Mouse (Mus musculus) limb, embryonic 10.5 days (tissue): Measurements from ENCODE around the gene Gm44805. TPM values are rescaled to one million over a fixed set of nuclear protein-coding genes. Genes with fewer than 3 reads are reported as not detected.
"Not testable (repeated sequence)": the region's sequence is repeated elsewhere in the genome, so short reads cannot be mapped to it uniquely, and the experiment has no call there.

Experiments
- DNase-seq: peaks from one replicate; pipeline ENCODE4 v3.0.0-alpha.2; 2017; ENCODE audit warnings: low spot score
- H3K27ac ChIP-seq: fragments of 300-500 bp; sonication (generic); 2 replicates; pipeline ENCODE4 v1.5.1; 2016; ENCODE audit warnings: mild to moderate bottlenecking
- H3K27me3 ChIP-seq: fragments of 300-500 bp; sonication (generic); 2 replicates; pipeline ENCODE4 v1.6.1; 2016; ENCODE audit warnings: low read depth, mild to moderate bottlenecking; ENCODE audit not compliant: poor library complexity, severe bottlenecking
- H3K36me3 ChIP-seq: fragments of 300-500 bp; sonication (generic); 2 replicates; pipeline ENCODE4 v1.6.1; 2016; ENCODE audit warnings: mild to moderate bottlenecking, moderate library complexity
- H3K4me1 ChIP-seq: fragments of 300-500 bp; sonication (generic); 2 replicates; pipeline ENCODE4 v1.6.1; 2016
- H3K4me3 ChIP-seq: fragments of 300-500 bp; sonication (generic); 2 replicates; pipeline ENCODE4 v1.5.1; 2016; ENCODE audit warnings: mild to moderate bottlenecking, moderate library complexity
- H3K9me3 ChIP-seq: fragments of 300-500 bp; sonication (generic); replicated peaks from 2 replicates; pipeline ENCODE4 v1.6.1; 2016; ENCODE audit warnings: mild to moderate bottlenecking
- WGBS: fragments of 180-500 bp; shearing (Covaris S2); methylation state at CpG from one replicate; pipeline ENCODE4 v1.1.7; 2016; 5-methylcytosine and 5-hydroxymethylcytosine counted together
- polyA plus RNA-seq: library from polyadenylated mRNA; unstranded; fragments of >200 nt; fragmentation: Nextera tagmentation; extraction: Ambion mirVana; gene quantifications from 2 replicates; pipeline ENCODE4 v1.2.1, GENCODE M21; 2016

The Gm44805 gene
- polyA plus RNA-seq, 1 experiment from 2014 or later, result not detected

GRCm38 (mm10) chr7:19696336-19696873 lies 15.2 kb upstream of the Gm44805 start:
- no peak overlapping the region for H3K4me3 ChIP-seq
- no peak overlapping the region for H3K27ac ChIP-seq
- no peak for DNase-seq
- H3K36me3 ChIP-seq, result peaks cover 14% of the 10 kb centered on the region
- peaks cover 47% of the 10 kb centered on the region for H3K4me1 ChIP-seq
- no peaks in the 10 kb centered on the region for H3K27me3 ChIP-seq
- peaks cover 3% of the 10 kb centered on the region; the same call in 1 of the 2 replicates for H3K9me3 ChIP-seq
- WGBS, result 91% methylated on average over 34 of the region's 34 CpGs

- no peak overlapping the region for H3K4me3 ChIP-seq
- no peak for DNase-seq
- no peaks in the 10 kb centered on the region for H3K27me3 ChIP-seq
- peaks cover 13% of the 10 kb centered on the region for H3K36me3 ChIP-seq
- H3K27ac ChIP-seq, result no peak overlapping the region
- 81% methylated on average over 6 of the region's 6 CpGs for WGBS
- peaks cover 3% of the 10 kb centered on the region; the same call in 1 of the 2 replicates for H3K9me3 ChIP-seq
- H3K4me1 ChIP-seq, result peaks cover 43% of the 10 kb centered on the region
Observed at GRCm38 (mm10) chr7:19695881-19696280, 14.7 kb upstream of the Gm44805 start.

- Histone ChIP-seq H3K4me3 (no peak overlapping the region), H3K27me3 (no peaks in the 10 kb centered on the region), H3K4me1 (peaks cover 41% of the 10 kb centered on the region), H3K27ac (no peak overlapping the region; the same call in 1 of the 2 replicates), H3K9me3 (peaks cover 3% of the 10 kb centered on the region; the same call in 1 of the 2 replicates), H3K36me3 (peaks cover 13% of the 10 kb centered on the region)
- DNase-seq, result no peak
- 50% methylated on average over 8 of the region's 8 CpGs for WGBS
Observed at GRCm38 (mm10) chr7:19695213-19695594, 14.0 kb upstream of the Gm44805 start.

- Histone ChIP-seq H3K4me1 (peaks cover 37% of the 10 kb centered on the region), H3K27me3 (no peaks in the 10 kb centered on the region), H3K27ac (peak overlapping the region; percentile 44; the same call in 1 of the 2 replicates), H3K9me3 (peaks cover 3% of the 10 kb centered on the region; the same call in 1 of the 2 replicates), H3K36me3 (peaks cover 13% of the 10 kb centered on the region), H3K4me3 (no peak overlapping the region)
- DNase-seq, result no peak
- WGBS, result 88% methylated on average over 10 of the region's 10 CpGs
Observed at GRCm38 (mm10) chr7:19694336-19695212, 13.4 kb upstream of the Gm44805 start.

GRCm38 (mm10) chr7:19693421-19693820 lies 12.2 kb upstream of the Gm44805 start:
- H3K36me3 ChIP-seq, result peaks cover 13% of the 10 kb centered on the region
- H3K4me3 ChIP-seq, result peak overlapping the region; percentile 7; the same call in 1 of the 2 replicates
- H3K27ac ChIP-seq, result peak overlapping the region; percentile 75
- no peak for DNase-seq
- H3K27me3 ChIP-seq, result no peaks in the 10 kb centered on the region
- H3K4me1 ChIP-seq, result peaks cover 25% of the 10 kb centered on the region
- peaks cover 3% of the 10 kb centered on the region; the same call in 1 of the 2 replicates for H3K9me3 ChIP-seq
- WGBS, result 23% methylated on average over 10 of the region's 10 CpGs

GRCm38 (mm10) chr7:19691873-19692865 lies 10.9 kb upstream of the Gm44805 start, which contains the start of gene Apoc1:
Apoc1 (minus strand) TSS chr7:19692660.
- Histone ChIP-seq H3K9me3 (peaks cover 3% of the 10 kb centered on the region; the same call in 1 of the 2 replicates), H3K27me3 (no peaks in the 10 kb centered on the region), H3K27ac (peak within 1 kb of the TSS; percentile 75), H3K36me3 (peaks cover 13% of the 10 kb centered on the region), H3K4me3 (peak within 1 kb of the TSS; percentile 14; the same call in 1 of the 2 replicates), H3K4me1 (peaks cover 18% of the 10 kb centered on the region)
- DNase-seq, result no peak
- 36% methylated on average over 28 of the region's 28 CpGs for WGBS

GRCm38 (mm10) chr7:19691434-19691833 lies 10.2 kb upstream of the Gm44805 start:
- WGBS, result 75% methylated on average over 6 of the region's 6 CpGs
- H3K27me3 ChIP-seq, result no peaks in the 10 kb centered on the region
- 0 out of 2 replicates have a peak overlapping the region, but pooled peaks have one; percentile 14 for H3K4me3 ChIP-seq
- H3K9me3 ChIP-seq, result no peaks in the 10 kb centered on the region
- peaks cover 7% of the 10 kb centered on the region for H3K36me3 ChIP-seq
- DNase-seq, result no peak
- no peak overlapping the region for H3K27ac ChIP-seq
- peaks cover 23% of the 10 kb centered on the region for H3K4me1 ChIP-seq

GRCm38 (mm10) chr7:19690845-19691244 lies 9.6 kb upstream of the Gm44805 start:
- H3K9me3 ChIP-seq, result no peaks in the 10 kb centered on the region

GRCm38 (mm10) chr7:19688611-19689010 lies 7.4 kb upstream of the Gm44805 start:
- Histone ChIP-seq H3K27me3 (no peaks in the 10 kb centered on the region), H3K4me3 (no peak overlapping the region), H3K36me3 (no peaks in the 10 kb centered on the region), H3K9me3 (no peaks in the 10 kb centered on the region), H3K27ac (no peak overlapping the region), H3K4me1 (peaks cover 22% of the 10 kb centered on the region)
- 94% methylated on average over 2 of the region's 2 CpGs for WGBS
- no peak for DNase-seq

More at GRCm38 (mm10) chr7:19690845-19691244, 9.6 kb upstream of the Gm44805 start:
- Histone ChIP-seq H3K27ac (no peak overlapping the region), H3K4me3 (no peak overlapping the region), H3K4me1 (peaks cover 23% of the 10 kb centered on the region), H3K27me3 (no peaks in the 10 kb centered on the region), H3K36me3 (peaks cover 1% of the 10 kb centered on the region; the same call in 1 of the 2 replicates)
- no peak for DNase-seq
- 91% methylated on average over 4 of the region's 4 CpGs for WGBS

GRCm38 (mm10) chr7:19688101-19688500 lies 6.9 kb upstream of the Gm44805 start:
- H3K27me3 ChIP-seq, result no peaks in the 10 kb centered on the region
- no peaks in the 10 kb centered on the region for H3K36me3 ChIP-seq
- H3K4me1 ChIP-seq, result peaks cover 17% of the 10 kb centered on the region
- H3K9me3 ChIP-seq, result no peaks in the 10 kb centered on the region
- no peak for DNase-seq
- no peak overlapping the region for H3K4me3 ChIP-seq
- no peak overlapping the region for H3K27ac ChIP-seq
- WGBS, result 93% methylated on average over 10 of the region's 10 CpGs

- H3K9me3 ChIP-seq, H3K27me3 ChIP-seq, DNase-seq, H3K4me3 ChIP-seq, H3K4me1 ChIP-seq, H3K36me3 ChIP-seq: not testable (repeated sequence)
- H3K27ac ChIP-seq, result peak overlapping the region; percentile 53; the same call in 1 of the 2 replicates
- WGBS, result 70% methylated on average over 8 of the region's 8 CpGs
Observed at GRCm38 (mm10) chr7:19686927-19687583, 5.8 kb upstream of the Gm44805 start.

GRCm38 (mm10) chr7:19686521-19686920 lies 5.3 kb upstream of the Gm44805 start:
- no peak overlapping the region for H3K4me3 ChIP-seq
- H3K4me1 ChIP-seq, result peaks cover 5% of the 10 kb centered on the region; the same call in 1 of the 2 replicates
- DNase-seq, result no peak
- 88% methylated on average over 6 of the region's 6 CpGs for WGBS
- H3K27me3 ChIP-seq, result no peaks in the 10 kb centered on the region
- no peaks in the 10 kb centered on the region for H3K36me3 ChIP-seq
- no peaks in the 10 kb centered on the region for H3K9me3 ChIP-seq
- H3K27ac ChIP-seq, result peak overlapping the region; percentile 53; the same call in 1 of the 2 replicates
